Mouse (Mus musculus): ENCODE data around the gene Arsg. TPM values are rescaled to one million over a fixed set of nuclear protein-coding genes. Genes with fewer than 3 reads are reported as not detected.

Gene Arsg
- polyA plus RNA-seq, 1 experiment: 0.88 TPM

DNA sequence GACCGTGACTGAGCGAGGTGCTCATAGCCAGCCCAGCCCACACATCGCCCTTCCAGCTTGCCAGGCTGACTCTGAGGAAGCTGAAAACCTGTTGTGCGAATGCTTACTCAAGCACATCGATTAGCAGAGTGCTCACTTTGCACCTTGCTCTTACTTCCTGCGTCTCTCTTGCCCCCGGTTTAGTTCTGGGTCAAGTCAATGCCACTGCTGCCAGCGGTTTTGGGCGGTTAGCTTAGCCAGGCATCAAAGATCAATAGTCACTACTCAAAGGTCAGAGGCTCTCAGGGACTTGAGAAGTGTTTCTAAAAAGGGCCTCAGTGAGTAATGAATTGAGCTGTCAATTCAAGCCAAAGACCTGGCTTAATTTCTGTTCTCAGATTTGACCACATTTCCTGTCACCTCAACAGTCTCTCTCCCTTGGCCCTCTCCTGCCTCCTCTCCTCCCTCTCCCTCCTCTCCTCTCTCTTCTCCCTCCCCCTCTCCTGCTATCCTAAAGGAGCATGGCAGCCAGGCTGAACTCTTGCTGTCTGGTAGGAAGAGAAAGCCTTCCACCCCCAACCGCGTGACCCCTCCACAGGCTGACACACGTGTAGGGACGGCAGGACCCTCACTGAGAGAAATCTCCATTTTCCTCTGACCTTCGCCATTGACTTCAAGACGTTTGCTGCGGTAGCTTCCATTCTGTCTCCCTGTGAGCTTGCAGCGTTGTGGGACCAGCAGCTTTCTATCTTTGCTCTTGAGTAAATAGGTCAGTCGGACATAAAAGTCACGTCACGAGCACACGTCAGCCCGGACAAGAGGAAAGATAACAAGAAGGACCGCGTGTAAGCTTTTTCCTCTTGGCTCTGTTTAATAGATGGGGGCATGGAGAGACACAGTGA, 22.0 kb downstream of the Arsg start:
- peaks cover 32% of the 10 kb centered on the region for H3K36me3 ChIP-seq (replicated peaks; ENCODE audit: low read length)
- no peaks in the 10 kb centered on the region for H3K9me3 ChIP-seq
- H3K4me3 ChIP-seq (replicated peaks): peak overlapping the region; percentile 15
- no peak for TF ChIP-seq GATA1 (IDR thresholded peaks at IDR 0.05; ENCODE audit: borderline replicate concordance, low read length)
- TF ChIP-seq FLI1 (IDR thresholded peaks at IDR 0.05; ENCODE audit: low read length): no peak
- H3K27me3 ChIP-seq (replicated peaks): no peaks in the 10 kb centered on the region
- peaks cover 85% of the 10 kb centered on the region for H3K4me1 ChIP-seq

GRCm38 (mm10) chr11:109495771-109496474, 22.7 kb downstream of the Arsg start:
- peaks cover 27% of the 10 kb centered on the region for H3K36me3 ChIP-seq (replicated peaks; ENCODE audit: low read length)
- no peak for TF ChIP-seq FLI1 (IDR thresholded peaks at IDR 0.05; ENCODE audit: low read length)
- H3K4me3 ChIP-seq (replicated peaks): peak overlapping the region; percentile 67
- H3K27me3 ChIP-seq (replicated peaks): no peaks in the 10 kb centered on the region
- H3K9me3 ChIP-seq: no peaks in the 10 kb centered on the region
- peaks cover 88% of the 10 kb centered on the region for H3K4me1 ChIP-seq

- Histone ChIP-seq H3K27me3 (replicated peaks) (no peaks in the 10 kb centered on the region), H3K36me3 (replicated peaks; ENCODE audit: low read length) (peaks cover 21% of the 10 kb centered on the region), H3K4me1 (peaks cover 82% of the 10 kb centered on the region), H3K9me3 (no peaks in the 10 kb centered on the region), H3K4me3 (replicated peaks) (peak overlapping the region; percentile 67)
- TF ChIP-seq FLI1 (IDR thresholded peaks at IDR 0.05; ENCODE audit: low read length) (no peak), GATA1 (IDR thresholded peaks at IDR 0.05; ENCODE audit: borderline replicate concordance, low read length) (no peak)
These were observed 23.4 kb downstream of the Arsg start for GRCm38 (mm10) chr11:109496475-109496993.

GRCm38 (mm10) chr11:109496996-109497714, 24.0 kb downstream of the Arsg start:
- H3K27me3 ChIP-seq (replicated peaks): no peaks in the 10 kb centered on the region
- H3K9me3 ChIP-seq: no peaks in the 10 kb centered on the region
- H3K4me3 ChIP-seq (replicated peaks): no peak overlapping the region
- H3K4me1 ChIP-seq: peaks cover 78% of the 10 kb centered on the region
- H3K36me3 ChIP-seq (replicated peaks; ENCODE audit: low read length): peaks cover 16% of the 10 kb centered on the region
- TF ChIP-seq FLI1 (IDR thresholded peaks at IDR 0.05; ENCODE audit: low read length) (no peak), GATA1 (IDR thresholded peaks at IDR 0.05; ENCODE audit: borderline replicate concordance, low read length) (no peak)

- H3K4me1 ChIP-seq: peaks cover 76% of the 10 kb centered on the region
- no peaks in the 10 kb centered on the region for H3K9me3 ChIP-seq
- H3K36me3 ChIP-seq (replicated peaks; ENCODE audit: low read length): peaks cover 16% of the 10 kb centered on the region
- H3K4me3 ChIP-seq (replicated peaks): no peak overlapping the region
- TF ChIP-seq GATA1 (IDR thresholded peaks at IDR 0.05; ENCODE audit: borderline replicate concordance, low read length) (no peak), FLI1 (IDR thresholded peaks at IDR 0.05; ENCODE audit: low read length) (no peak)
- H3K27me3 ChIP-seq (replicated peaks): peaks cover under 1% of the 10 kb centered on the region
These were observed 24.8 kb downstream of the Arsg start for GRCm38 (mm10) chr11:109497990-109498389.

DNA sequence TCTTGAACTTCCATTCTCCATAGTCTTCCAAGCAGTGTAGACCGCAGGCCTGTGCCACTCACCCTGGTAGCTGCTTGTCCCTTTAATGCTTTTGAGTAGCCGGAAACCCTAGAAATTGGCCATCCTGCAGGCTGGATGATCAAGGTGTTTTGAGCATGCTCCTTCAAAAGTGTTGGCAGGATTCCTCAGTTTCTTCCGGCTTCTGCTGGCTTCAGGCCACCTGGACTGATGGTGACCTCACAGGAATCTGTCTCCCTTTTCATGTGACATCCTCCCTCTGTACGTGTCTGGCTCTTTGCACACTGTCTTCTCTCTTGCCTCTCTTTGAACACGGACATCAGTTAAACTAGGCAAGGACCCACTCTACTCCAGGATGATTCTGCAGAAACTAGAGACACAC, 27.0 kb downstream of the Arsg start:
- Histone ChIP-seq H3K4me1 (peaks cover 60% of the 10 kb centered on the region), H3K27me3 (replicated peaks) (peaks cover 2% of the 10 kb centered on the region), H3K4me3 (replicated peaks) (no peak overlapping the region), H3K9me3 (no peaks in the 10 kb centered on the region), H3K36me3 (replicated peaks; ENCODE audit: low read length) (peaks cover 8% of the 10 kb centered on the region)
- no peak for TF ChIP-seq GATA1 (IDR thresholded peaks at IDR 0.05; ENCODE audit: borderline replicate concordance, low read length)
- TF ChIP-seq FLI1 (IDR thresholded peaks at IDR 0.05; ENCODE audit: low read length): no peak

GRCm38 (mm10) chr11:109504977-109505376, 31.8 kb downstream of the Arsg start:
- TF ChIP-seq FLI1 (IDR thresholded peaks at IDR 0.05; ENCODE audit: low read length): no peak
- no peak for TF ChIP-seq GATA1 (IDR thresholded peaks at IDR 0.05; ENCODE audit: borderline replicate concordance, low read length)
- H3K4me1 ChIP-seq: peaks cover 15% of the 10 kb centered on the region
- H3K4me3 ChIP-seq (replicated peaks): no peak overlapping the region
- no peaks in the 10 kb centered on the region for H3K36me3 ChIP-seq (replicated peaks; ENCODE audit: low read length)
- no peaks in the 10 kb centered on the region for H3K9me3 ChIP-seq
- H3K27me3 ChIP-seq (replicated peaks): peaks cover 2% of the 10 kb centered on the region

DNA sequence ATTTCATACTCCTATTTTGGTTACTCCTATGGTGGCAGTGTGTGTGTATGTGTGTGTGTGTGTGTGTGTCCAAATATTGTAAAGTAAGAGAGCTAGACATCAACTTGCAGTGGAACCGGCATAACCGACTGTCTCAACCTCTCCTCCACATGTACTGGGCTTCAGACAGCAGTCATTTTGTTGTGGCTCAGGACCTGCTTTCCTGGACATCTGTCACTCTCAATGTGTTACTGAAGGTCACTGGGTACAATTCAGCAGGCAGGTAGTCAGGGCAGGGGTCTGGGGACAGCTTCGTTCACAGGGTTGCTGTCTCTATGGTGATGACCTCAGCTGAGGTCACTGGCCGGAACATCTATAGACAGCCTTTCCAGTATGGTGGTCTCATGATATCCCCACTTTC, 32.6 kb downstream of the Arsg start:
- Histone ChIP-seq H3K4me3 (replicated peaks) (no peak overlapping the region), H3K36me3 (replicated peaks; ENCODE audit: low read length) (no peaks in the 10 kb centered on the region), H3K9me3 (no peaks in the 10 kb centered on the region), H3K27me3 (replicated peaks) (peaks cover 2% of the 10 kb centered on the region), H3K4me1 (peaks cover 11% of the 10 kb centered on the region)
- no peak for TF ChIP-seq FLI1 (IDR thresholded peaks at IDR 0.05; ENCODE audit: low read length)
- TF ChIP-seq GATA1 (IDR thresholded peaks at IDR 0.05; ENCODE audit: borderline replicate concordance, low read length): no peak

DNA sequence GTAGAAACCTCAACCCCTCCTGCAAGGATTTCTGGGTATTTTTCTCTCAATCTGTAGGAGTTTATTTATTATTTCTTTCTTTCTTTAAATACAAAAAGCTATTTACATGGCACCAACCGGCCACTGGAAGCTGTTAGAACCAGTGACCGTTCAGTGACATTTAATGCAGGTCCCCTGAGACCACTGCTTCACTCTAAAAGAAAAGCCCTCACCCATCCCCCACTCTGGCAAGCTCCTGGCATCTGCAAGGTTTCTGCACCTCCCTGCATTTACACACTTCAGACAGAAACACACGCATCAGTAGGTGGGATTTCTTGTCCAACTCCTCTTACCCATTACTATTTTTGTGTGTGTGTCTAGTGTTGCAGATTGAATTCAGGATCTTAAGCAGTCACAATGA, 33.9 kb downstream of the Arsg start:
- peaks cover 2% of the 10 kb centered on the region for H3K27me3 ChIP-seq (replicated peaks)
- no peak overlapping the region for H3K4me3 ChIP-seq (replicated peaks)
- peaks cover 9% of the 10 kb centered on the region for H3K4me1 ChIP-seq
- no peak for TF ChIP-seq FLI1 (IDR thresholded peaks at IDR 0.05; ENCODE audit: low read length)
- no peak for TF ChIP-seq GATA1 (IDR thresholded peaks at IDR 0.05; ENCODE audit: borderline replicate concordance, low read length)
- no peaks in the 10 kb centered on the region for H3K36me3 ChIP-seq (replicated peaks; ENCODE audit: low read length)
- 0 out of 2 replicates have a peak, but pooled peaks cover 3% of the 10 kb centered on the region for H3K9me3 ChIP-seq

Measured in megakaryocyte, embryonic 14.5 days (primary cell).